ENCODE assay signal across 25 mouse cellular contexts in the genomic region with DNA sequence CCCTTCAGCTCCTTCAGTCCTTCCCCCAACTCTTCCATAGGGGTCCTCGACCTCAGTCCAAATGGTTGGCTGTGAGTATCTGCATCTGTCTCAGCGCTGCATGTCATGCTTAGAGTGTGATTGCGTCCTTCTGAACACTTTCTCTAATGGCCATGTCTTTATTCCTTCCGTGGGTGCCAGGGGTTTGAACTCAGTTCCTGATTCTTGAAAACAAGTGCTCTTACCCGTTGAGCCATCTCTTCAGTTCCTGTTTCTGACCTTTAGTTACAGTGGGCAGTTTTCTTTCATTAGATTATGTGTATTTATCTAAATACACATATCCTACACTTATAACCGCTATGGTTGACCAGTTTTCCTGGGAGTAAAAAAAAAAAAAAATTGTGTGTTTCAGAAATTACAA. TPM values are rescaled to one million over a fixed set of nuclear protein-coding genes. Genes with fewer than 3 reads are reported as not detected.
A peak's percentile ranks its signal among the peaks of the same experiment; 100 is the strongest.
DNase-seq lines count a peak whose midpoint lies in the region; ATAC-seq and TF ChIP-seq lines count a peak whose summit lies in the region.
"Had no signal": no experiment of that assay in that cellular context is flagged by ENCODE, and none has a peak within 500 bp of the region (broad histone marks: within the 10 kb centered on the region; RNA-seq: fewer than 3 reads in every experiment).

No protein-coding gene starts in this region.

- no peak overlapping the region for H3K4me3 ChIP-seq in CH12.LX (replicated peaks in 1 of 3; ENCODE audit: low read depth in 2 of 3, low read length in 2 of 3, poor library complexity in 1 of 3)
- H3K4me3 ChIP-seq: embryonic facial prominence, embryonic 10.5 days; embryonic facial prominence, embryonic 12.5 days; erythroblast, embryonic 14.5 days; forebrain, embryonic 13.5 days; forebrain, embryonic 15.5 days had no signal

- no peak for TF ChIP-seq EP300 in CH12.LX (IDR thresholded peaks at IDR 0.05; ENCODE audit: low read length)

- dilution Hi-C loops in CH12.LX (cut with MboI; ENCODE audit: extremely low pct_ligation_motif_present, extremely low pct_unique_long_range_greater_than_20kb, low sequenced_read_pairs) = no loop called here

- no peak for TF ChIP-seq RAD21 in CH12.LX (IDR thresholded peaks at IDR 0.05; ENCODE audit: low read depth, low read length)

- H3K36me3 ChIP-seq in CH12.LX (replicated peaks in 1 of 2; ENCODE audit: control insufficient read depth in 1 of 2, insufficient read depth in 1 of 2, low read length in 1 of 2) = no peaks in the 10 kb centered on the region
- H3K36me3 ChIP-seq: embryonic facial prominence, embryonic 10.5 days; embryonic facial prominence, embryonic 12.5 days; forebrain, embryonic 15.5 days had no signal

- peak; percentile 78 for ATAC-seq in granulocyte monocyte progenitor cell, adult 5-6 weeks (replicated peaks; ENCODE audit: poor library complexity, severe bottlenecking)
- peak; percentile 59 for ATAC-seq in megakaryocyte, adult 5-6 weeks (ENCODE audit: poor library complexity, severe bottlenecking)
- ATAC-seq: CD4-positive, CD25-positive, alpha-beta regulatory T cell, adult 4 months; forebrain, embryonic 13.5 days; forebrain, embryonic 15.5 days; forebrain, postnatal 0 days had no signal

- in situ Hi-C loops in CH12.LX (cut with MboI; ENCODE audit: low pct_ligation_motif_present, low pct_unique_long_range_greater_than_20kb, low sequenced_read_pairs) = no loop called here

- no peak overlapping the region for H3K27ac ChIP-seq in CH12.LX (ENCODE audit: insufficient read depth, low read depth)
- H3K27ac ChIP-seq: embryonic facial prominence, embryonic 10.5 days; embryonic facial prominence, embryonic 12.5 days; forebrain, embryonic 13.5 days; forebrain, embryonic 15.5 days had no signal

- no peak for TF ChIP-seq CTCF in CH12.LX (conservative IDR thresholded peaks at IDR 0.05 in 1 of 2, IDR thresholded peaks at IDR 0.05 in 1 of 2; ENCODE audit: low read depth in 2 of 2, low read length in 2 of 2)

- H3K4me2 ChIP-seq in CH12.LX (ENCODE audit: insufficient read depth, low read depth, poor library complexity, severe bottlenecking) = no peak overlapping the region
- H3K4me2 ChIP-seq: embryonic facial prominence, embryonic 12.5 days; forebrain, embryonic 13.5 days; forebrain, embryonic 15.5 days had no signal

- DNase-seq in 416B (ENCODE audit: low read depth) (peak; percentile 17), CH12.LX (ENCODE audit: extremely low read depth) (no peak)
- DNase-seq in kidney, postnatal 14 days = no peak
- no peak for DNase-seq in cerebellum, adult 9-10 months
- no peak for DNase-seq in layer of hippocampus, adult 11-12 months (ENCODE audit: low spot score)
- DNase-seq in adrenal gland, postnatal 25 days = no peak
- DNase-seq: adrenal gland, adult 2 months; adrenal gland, postnatal 14 days; B cell, adult 2 months; cerebellum, adult 11 months; cerebellum, adult 18-20 months; cerebellum, adult 8-10 months; cerebellum, postnatal 10 days; cerebellum, postnatal 25 days; forebrain, postnatal 0 days had no signal

- no peaks in the 10 kb centered on the region for H3K79me2 ChIP-seq in CH12.LX (replicated peaks; ENCODE audit: control insufficient read depth, extremely low read depth, insufficient read depth, poor library complexity, severe bottlenecking)

- peaks cover 10 to 43% of the 10 kb centered on the region in 2 experiments for H3K4me1 ChIP-seq in CH12.LX (ENCODE audit: control insufficient read depth in 1 of 2, insufficient read depth in 2 of 2)

- no peak for TF ChIP-seq POLR2A in CH12.LX (IDR thresholded peaks at IDR 0.05; ENCODE audit: low read depth, low read length)

- no peak overlapping the region for H3K9ac ChIP-seq in CH12.LX (ENCODE audit: insufficient read depth, low read depth)
- H3K9ac ChIP-seq: embryonic facial prominence, embryonic 12.5 days; forebrain, embryonic 13.5 days; forebrain, embryonic 15.5 days; forebrain, postnatal 0 days had no signal

- no peaks in the 10 kb centered on the region for H3K9me3 ChIP-seq in CH12.LX (replicated peaks; ENCODE audit: low read length)
- H3K9me3 ChIP-seq: embryonic facial prominence, embryonic 10.5 days; embryonic facial prominence, embryonic 12.5 days; forebrain, embryonic 13.5 days; forebrain, embryonic 15.5 days had no signal

- no peaks in the 10 kb centered on the region for H3K27me3 ChIP-seq in CH12.LX (replicated peaks)
- H3K27me3 ChIP-seq: embryonic facial prominence, embryonic 12.5 days; forebrain, embryonic 13.5 days; forebrain, embryonic 15.5 days had no signal

TF ChIP-seq in CH12.LX, 34 proteins besides CTCF, POLR2A, EP300 and RAD21:
- TF ChIP-seq HCFC1 (IDR thresholded peaks at IDR 0.05; ENCODE audit: low read depth, low read length) (no peak), TBP (conservative IDR thresholded peaks at IDR 0.05; ENCODE audit: low read depth, low read length) (0 out of 2 replicates have a peak, but pooled peaks have one; percentile 55), CHD2 (IDR thresholded peaks at IDR 0.05; ENCODE audit: low read length) (no peak)

RNA-seq across cellular contexts. Expression of gene Gpr88, which starts 26.4 kb away (rescaled TPM):
- not detected in 2 replicates for total RNA-seq in CH12.LX (2012; rRNA removed)
- not detected in 2 replicates for total RNA-seq in CH12.LX (2014; rRNA removed)
- polyA plus RNA-seq in CH12.LX (2012; ENCODE audit: insufficient read length, low read depth) = not detected in 2 replicates
- not detected in 2 replicates for total RNA-seq in granulocyte monocyte progenitor cell, adult 5-6 weeks (2014; fragmentation: Nextera tagmentation)
- total RNA-seq in granulocyte monocyte progenitor cell, adult 5-6 weeks (2017) = not detected in 2 replicates
- 0.07 TPM in 1 of 2 replicates, not detected in the other for total RNA-seq in megakaryocyte, adult 5-6 weeks (2015)
- total RNA-seq in megakaryocyte, adult 5-6 weeks (2017) = 0.18 and 0.37 TPM in 2 replicates
- 0.39 and 0.67 TPM in 2 replicates for total RNA-seq in adrenal gland, postnatal 25 days (2021)
- total RNA-seq: ES-E14, MEL had no signal
- polyA plus RNA-seq: CD4-positive, CD25-positive, alpha-beta regulatory T cell, adult 4 months; erythroblast, embryonic 14.5 days had no signal
